Mouse (Mus musculus) E14TG2a.4 (cell line): ENCODE data around the gene Slc35c2.

Source experiments
- CTCF ChIP-seq: conservative IDR thresholded peaks from 2 replicates; pipeline ENCODE4 v1.5.1; 2014; ENCODE audit warnings: low read length
- NANOG ChIP-seq: IDR thresholded peaks from 2 replicates; pipeline ENCODE4 v1.6.1; 2014; ENCODE audit warnings: borderline replicate concordance, low read length, mixed read lengths
- POU5F1 ChIP-seq: IDR thresholded peaks from 2 replicates; pipeline ENCODE4 v1.6.1; 2014; ENCODE audit warnings: low read length, borderline replicate concordance

DNA sequence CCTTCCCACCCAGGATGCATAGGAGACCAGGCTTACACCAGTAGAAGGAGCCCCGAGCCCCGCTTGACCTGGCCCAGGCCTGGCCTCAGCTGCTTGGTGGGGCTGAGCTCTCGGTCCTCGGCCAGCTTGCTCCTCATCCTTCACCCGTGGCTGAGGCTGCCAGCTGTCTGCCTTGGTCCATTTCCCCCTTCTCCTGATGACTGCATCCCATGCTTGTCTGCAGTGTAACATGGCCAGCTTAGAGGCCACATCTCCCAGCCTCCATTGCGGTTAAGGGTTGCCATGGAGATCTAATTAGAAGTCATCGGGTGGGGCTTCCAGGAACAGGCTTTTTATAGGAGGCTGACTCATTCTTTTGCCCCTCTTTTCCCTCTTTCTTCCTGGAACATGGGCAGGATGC is 23.8 kb downstream of the Slc35c2 start:
- TF ChIP-seq CTCF (no peak), POU5F1 (no peak), NANOG (no peak)
